Mouse (Mus musculus): ENCODE measurements around the gene Scn1b. TPM values are rescaled to one million over a fixed set of nuclear protein-coding genes. Genes with fewer than 3 reads are reported as not detected.

The Scn1b gene
- polyA plus RNA-seq (2016; fragmentation: Nextera tagmentation; extraction: Ambion mirVana), result 0.25 and 0.55 TPM in 2 replicates

DNA sequence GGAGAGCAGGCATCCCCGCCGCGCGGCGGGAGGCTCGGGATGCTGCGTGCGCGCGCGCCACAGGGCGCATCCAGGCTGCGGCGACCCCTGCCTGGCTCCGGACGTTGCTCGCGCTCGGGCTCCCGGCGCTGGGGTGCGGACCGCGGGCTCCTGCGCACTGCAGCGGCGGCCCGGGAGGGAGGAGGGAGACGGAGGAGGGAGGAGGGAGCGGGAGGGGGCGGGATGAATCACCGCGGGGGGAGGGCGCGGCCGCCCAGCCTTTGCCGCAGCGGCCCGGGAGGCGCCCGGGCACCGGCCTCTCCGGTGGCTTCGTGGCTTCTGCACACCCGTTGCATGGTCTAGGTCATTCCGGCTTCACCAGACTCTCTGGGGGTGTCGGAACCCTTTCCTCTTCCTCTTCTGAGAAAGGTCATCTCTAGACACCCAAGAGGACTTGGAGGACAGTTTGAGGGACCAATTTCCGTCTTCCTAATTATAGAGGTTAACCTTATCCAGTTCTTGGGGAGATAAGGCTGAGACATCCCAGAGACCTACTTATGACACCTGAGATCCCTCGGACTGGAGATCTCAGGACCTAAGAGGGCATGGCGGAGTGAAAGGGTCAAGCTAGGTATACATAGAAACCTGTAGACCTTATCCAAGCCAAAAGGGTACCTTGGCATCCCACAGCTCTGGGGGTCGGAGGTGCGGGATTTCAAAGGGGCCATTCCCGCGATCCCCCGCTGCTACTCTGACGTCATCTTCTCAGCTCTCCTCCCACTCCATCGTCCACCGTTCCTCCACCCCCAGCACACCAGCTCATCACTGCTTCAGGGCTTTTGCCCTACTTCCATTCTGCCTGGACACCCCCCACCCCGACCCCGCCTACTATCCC, at the start of gene Scn1b:
TSS of gene Scn1b (minus strand) at position 153 of the 874 bp plus-strand sequence.
- Histone ChIP-seq H3K4me3 (peak within 1 kb of the TSS; percentile 62), H3K27ac (peak within 1 kb of the TSS; percentile 58; the same call in 1 of the 2 replicates), H3K9me3 (no peaks in the 10 kb centered on the region), H3K36me3 (replicated peaks) (peaks cover 41% of the 10 kb centered on the region), H3K27me3 (ENCODE audit: poor library complexity, severe bottlenecking) (peaks cover 55% of the 10 kb centered on the region), H3K4me1 (peaks cover 17% of the 10 kb centered on the region)
- 1% methylated on average over 52 of the region's 60 CpGs for WGBS
- no peak for DNase-seq (ENCODE audit: extremely low spot score, low spot score)

DNA sequence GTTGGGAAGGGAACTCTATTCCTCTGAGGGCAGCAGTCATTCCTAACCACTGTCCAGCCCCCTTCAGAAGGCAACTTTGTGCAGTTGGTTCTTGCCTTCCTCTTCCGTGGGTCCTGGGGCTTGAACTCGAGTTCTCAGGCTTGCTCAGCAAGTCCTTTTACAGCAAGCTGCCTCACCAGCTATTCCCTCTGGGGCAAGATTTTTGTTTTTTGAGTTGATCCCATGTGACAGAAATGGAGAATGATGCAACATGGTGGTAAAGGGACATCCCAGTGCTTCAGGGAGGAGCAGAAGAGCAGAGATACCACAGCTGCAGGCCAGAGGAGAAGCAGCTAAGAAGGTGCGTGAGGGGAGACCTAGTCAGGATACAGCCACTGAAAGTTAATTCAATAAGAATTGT, 48.3 kb upstream of the Scn1b start:
- Histone ChIP-seq H3K4me3 (no peak overlapping the region), H3K27ac (no peak overlapping the region), H3K36me3 (replicated peaks) (no peaks in the 10 kb centered on the region), H3K9me3 (no peaks in the 10 kb centered on the region), H3K4me1 (no peaks in the 10 kb centered on the region), H3K27me3 (ENCODE audit: poor library complexity, severe bottlenecking) (0 out of 2 replicates have a peak, but pooled peaks cover 5% of the 10 kb centered on the region)
- DNase-seq (ENCODE audit: extremely low spot score, low spot score), result no peak
- WGBS, result 83% methylated on average over 3 of the region's 3 CpGs

DNA sequence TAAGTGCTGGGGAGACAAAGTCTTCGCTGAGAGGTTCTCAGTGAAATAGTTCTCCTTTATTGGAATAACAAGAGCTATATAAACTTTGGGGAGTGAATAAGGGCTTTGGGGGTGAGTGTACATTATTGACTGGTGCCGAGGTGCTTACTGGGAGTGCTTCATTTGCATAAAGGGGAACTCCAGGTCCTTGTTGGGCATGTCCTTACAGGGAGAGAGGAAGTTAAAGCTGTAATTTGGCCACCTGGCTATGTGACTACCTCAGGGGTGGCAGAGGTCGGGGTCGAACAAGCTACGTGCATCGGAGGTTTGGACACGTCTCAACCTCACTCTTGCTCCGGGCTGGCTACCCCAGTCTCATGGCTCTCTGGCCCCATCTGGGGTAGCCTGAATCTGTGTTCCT, 47.7 kb upstream of the Scn1b start:
- Histone ChIP-seq H3K27me3 (ENCODE audit: poor library complexity, severe bottlenecking) (0 out of 2 replicates have a peak, but pooled peaks cover 5% of the 10 kb centered on the region), H3K4me1 (no peaks in the 10 kb centered on the region), H3K4me3 (no peak overlapping the region), H3K9me3 (no peaks in the 10 kb centered on the region), H3K27ac (no peak overlapping the region), H3K36me3 (replicated peaks) (no peaks in the 10 kb centered on the region)
- DNase-seq (ENCODE audit: extremely low spot score, low spot score), result no peak
- WGBS, result 87% methylated on average over 8 of the region's 8 CpGs

DNA sequence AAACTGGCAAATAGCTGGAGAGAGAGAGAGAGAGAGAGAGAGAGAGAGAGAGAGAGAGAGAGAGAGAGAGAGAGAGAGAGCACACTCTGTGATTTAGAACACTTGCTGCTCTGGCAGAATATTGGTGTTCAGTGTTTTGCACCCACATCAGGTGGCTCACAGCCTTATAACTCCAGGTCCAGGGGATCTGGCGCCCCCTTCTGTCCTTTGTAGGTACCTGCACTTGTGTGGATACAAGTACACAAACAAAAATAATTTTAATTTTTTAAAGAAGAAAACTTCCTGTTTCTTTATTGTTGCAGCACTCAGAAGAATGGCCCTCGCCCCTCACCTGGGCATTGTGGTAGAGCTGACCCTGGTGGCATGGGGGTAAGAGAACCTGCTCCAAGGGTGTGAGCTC, 45.4 kb upstream of the Scn1b start:
- H3K4me3 ChIP-seq, result no peak overlapping the region
- no peak overlapping the region for H3K27ac ChIP-seq
- no peaks in the 10 kb centered on the region for H3K36me3 ChIP-seq (replicated peaks)
- H3K27me3 ChIP-seq (ENCODE audit: poor library complexity, severe bottlenecking), result no peaks in the 10 kb centered on the region
- no peaks in the 10 kb centered on the region for H3K4me1 ChIP-seq
- no peaks in the 10 kb centered on the region for H3K9me3 ChIP-seq
- no peak for DNase-seq (ENCODE audit: extremely low spot score, low spot score)
- WGBS, result 21% methylated on average over 2 of the region's 2 CpGs

DNA sequence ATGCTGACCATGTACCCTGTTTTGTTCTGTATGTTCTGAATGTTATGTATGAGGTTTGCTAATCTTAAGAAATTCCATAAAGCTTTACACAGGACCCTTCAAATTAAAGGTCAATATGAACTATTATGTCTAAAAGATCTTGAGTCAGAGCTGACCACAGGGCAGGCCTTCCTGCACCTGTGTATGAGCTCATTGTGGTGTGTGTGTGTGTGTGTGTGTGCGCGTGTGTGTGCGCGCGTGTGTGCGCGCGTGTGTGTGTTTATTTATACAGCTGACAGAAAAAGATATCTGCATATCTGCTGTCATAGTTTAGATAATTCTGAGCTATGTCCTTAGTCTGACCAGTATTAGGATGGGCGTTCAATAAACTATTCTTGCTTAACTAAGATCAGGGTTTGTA, 43.7 kb upstream of the Scn1b start:
- H3K36me3 ChIP-seq (replicated peaks), result no peaks in the 10 kb centered on the region
- WGBS, result 96% methylated on average over 9 of the region's 9 CpGs
- no peaks in the 10 kb centered on the region for H3K27me3 ChIP-seq (ENCODE audit: poor library complexity, severe bottlenecking)
- peaks cover 7% of the 10 kb centered on the region; the same call in 1 of the 2 replicates for H3K9me3 ChIP-seq
- no peak overlapping the region for H3K27ac ChIP-seq
- no peak overlapping the region for H3K4me3 ChIP-seq
- no peaks in the 10 kb centered on the region for H3K4me1 ChIP-seq
- DNase-seq (ENCODE audit: extremely low spot score, low spot score), result no peak

DNA sequence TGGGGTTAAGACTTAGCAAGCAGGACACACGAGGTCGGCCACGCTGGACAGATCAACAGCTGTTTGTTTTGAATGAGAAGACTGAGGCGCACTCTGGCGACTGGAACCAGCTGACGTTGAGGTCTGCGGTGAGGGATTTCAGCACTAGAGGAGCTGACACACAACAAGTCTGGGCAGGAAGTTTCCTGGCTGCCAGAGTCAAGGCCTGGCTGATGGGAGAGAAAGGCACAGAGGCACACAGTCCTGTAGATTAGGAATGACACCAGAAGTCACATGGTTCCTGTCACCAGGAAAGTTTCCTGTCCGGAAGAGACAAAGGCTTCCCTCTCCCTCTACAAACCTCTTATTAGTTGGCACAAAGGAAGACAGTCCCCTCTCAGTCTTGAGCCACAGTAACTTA, 41.6 kb upstream of the Scn1b start:
- no peaks in the 10 kb centered on the region for H3K4me1 ChIP-seq
- no peak for DNase-seq (ENCODE audit: extremely low spot score, low spot score)
- no peaks in the 10 kb centered on the region for H3K36me3 ChIP-seq (replicated peaks)
- H3K27me3 ChIP-seq (ENCODE audit: poor library complexity, severe bottlenecking), result no peaks in the 10 kb centered on the region
- H3K27ac ChIP-seq, result no peak overlapping the region
- WGBS, result 75% methylated on average over 8 of the region's 8 CpGs
- no peak overlapping the region for H3K4me3 ChIP-seq
- H3K9me3 ChIP-seq, result peaks cover 7% of the 10 kb centered on the region; the same call in 1 of the 2 replicates

DNA sequence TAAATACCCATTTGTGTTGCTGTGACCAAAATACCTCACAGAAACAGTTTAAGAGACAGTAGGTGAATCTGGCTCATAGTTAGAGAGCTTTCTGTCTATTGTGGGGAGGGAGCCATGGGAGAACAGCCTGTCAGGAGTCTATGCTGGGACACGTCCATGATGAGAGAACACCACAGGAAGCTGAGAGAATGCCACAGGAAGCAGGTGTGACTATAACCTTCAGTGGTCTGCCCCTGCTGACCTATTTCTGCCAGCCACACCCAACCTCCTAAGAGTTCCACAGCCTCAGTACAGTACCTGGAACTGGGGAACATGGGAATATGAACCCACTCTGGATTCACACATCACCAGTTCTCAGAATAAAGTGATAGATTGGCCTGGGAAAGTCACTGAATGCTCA, 37.9 kb upstream of the Scn1b start:
- H3K27ac ChIP-seq, result no peak overlapping the region
- H3K36me3 ChIP-seq (replicated peaks), result no peaks in the 10 kb centered on the region
- WGBS, result 76% methylated on average over 1 of the region's 1 CpGs
- H3K4me1 ChIP-seq, result no peaks in the 10 kb centered on the region
- peaks cover 7% of the 10 kb centered on the region; the same call in 1 of the 2 replicates for H3K9me3 ChIP-seq
- no peaks in the 10 kb centered on the region for H3K27me3 ChIP-seq (ENCODE audit: poor library complexity, severe bottlenecking)
- H3K4me3 ChIP-seq, result no peak overlapping the region
- DNase-seq (ENCODE audit: extremely low spot score, low spot score), result no peak

DNA sequence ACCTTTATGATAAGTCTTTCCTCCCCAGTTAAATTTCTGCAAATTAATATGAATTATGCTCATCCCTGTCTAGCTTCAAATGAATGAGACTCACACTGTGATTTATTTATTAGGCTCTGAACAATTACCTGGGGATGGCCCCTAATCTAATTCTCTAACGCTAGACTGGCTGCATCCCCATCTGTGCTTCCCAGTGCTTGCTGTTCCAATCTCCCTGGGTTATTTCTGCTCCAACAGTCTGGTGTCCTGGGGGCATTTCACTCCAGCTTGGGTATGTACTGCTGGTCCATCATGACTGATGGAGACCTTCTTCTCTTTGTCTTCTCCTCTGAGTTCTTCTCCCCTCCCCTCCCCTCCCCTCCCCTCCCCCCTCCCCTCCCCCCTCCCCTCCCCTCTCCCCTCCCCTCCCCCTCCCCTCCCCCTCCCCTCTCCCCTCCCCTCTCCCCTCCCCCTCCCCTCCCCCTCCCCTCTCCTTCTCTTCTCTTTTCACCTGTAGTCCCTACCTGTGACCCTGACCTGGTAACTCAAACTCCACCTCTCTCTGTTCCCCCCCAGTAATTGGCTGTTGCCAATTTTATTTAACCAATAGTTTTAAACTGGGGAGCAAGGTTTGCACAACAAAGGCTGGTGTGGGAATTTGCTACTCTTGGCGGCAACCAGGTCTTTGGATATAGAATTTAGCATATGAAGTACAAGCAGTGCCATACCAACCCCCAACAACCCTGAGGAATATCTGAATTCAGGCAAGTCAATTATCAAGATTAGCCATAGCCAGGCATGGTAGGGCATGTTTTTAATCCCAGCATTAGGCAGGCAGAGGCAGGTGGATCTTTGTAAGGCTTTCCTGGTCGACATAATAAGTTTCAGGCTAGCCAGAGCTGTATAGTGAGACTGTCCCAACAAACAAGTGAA, 37.1 kb upstream of the Scn1b start:
- Histone ChIP-seq H3K4me1 (no peaks in the 10 kb centered on the region), H3K27ac (no peak overlapping the region), H3K27me3 (ENCODE audit: poor library complexity, severe bottlenecking) (no peaks in the 10 kb centered on the region), H3K4me3 (no peak overlapping the region), H3K9me3 (peaks cover 7% of the 10 kb centered on the region; the same call in 1 of the 2 replicates), H3K36me3 (replicated peaks) (no peaks in the 10 kb centered on the region)
- 72% methylated on average over 3 of the region's 3 CpGs for WGBS
- DNase-seq (ENCODE audit: extremely low spot score, low spot score), result no peak

DNA sequence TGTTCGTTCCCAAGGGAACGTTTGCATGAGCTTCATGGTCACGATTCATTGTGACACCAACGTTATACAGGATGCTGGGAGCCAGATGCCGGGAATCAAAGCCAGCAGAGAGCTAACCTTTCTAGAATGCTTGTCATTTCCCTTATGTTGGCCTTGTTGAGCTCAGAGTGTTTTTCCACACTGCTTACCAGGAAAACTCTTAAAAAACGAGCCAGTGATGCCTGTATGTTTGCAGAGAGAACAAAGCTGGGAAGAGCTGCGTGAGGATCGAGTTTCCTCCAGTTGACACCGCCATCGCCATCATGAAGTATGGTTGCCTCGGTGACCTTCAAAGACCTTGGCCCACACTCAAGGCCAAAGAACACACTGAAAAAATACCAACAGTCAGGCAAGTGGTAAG, 35.5 kb upstream of the Scn1b start:
- Histone ChIP-seq H3K27ac (no peak overlapping the region), H3K27me3 (ENCODE audit: poor library complexity, severe bottlenecking) (no peaks in the 10 kb centered on the region), H3K36me3 (replicated peaks) (no peaks in the 10 kb centered on the region), H3K4me3 (no peak overlapping the region), H3K4me1 (no peaks in the 10 kb centered on the region), H3K9me3 (peaks cover 7% of the 10 kb centered on the region; the same call in 1 of the 2 replicates)
- 83% methylated on average over 11 of the region's 11 CpGs for WGBS
- DNase-seq (ENCODE audit: extremely low spot score, low spot score), result no peak

DNA sequence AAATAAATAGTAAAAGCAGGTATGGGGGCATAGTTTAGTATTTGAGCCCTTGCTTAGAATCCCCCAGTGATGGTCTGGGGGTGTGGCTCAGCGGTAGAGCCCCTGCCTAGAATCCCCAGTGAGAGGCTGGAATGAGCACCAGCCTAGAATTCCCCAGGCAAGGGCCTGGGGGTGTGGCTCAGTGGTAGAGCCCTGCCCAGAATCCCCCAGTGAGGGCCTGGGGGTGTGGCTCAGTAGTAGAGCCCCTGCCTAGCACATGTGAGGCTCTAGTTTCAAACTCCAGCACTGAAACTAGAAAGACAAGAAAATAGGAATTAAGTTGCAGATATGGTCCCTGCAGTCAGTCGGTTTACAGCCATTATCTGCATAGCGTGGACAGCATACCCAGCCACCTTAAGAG, 35.0 kb upstream of the Scn1b start:
- Histone ChIP-seq H3K9me3 (peaks cover 7% of the 10 kb centered on the region; the same call in 1 of the 2 replicates), H3K4me1 (no peaks in the 10 kb centered on the region), H3K27me3 (ENCODE audit: poor library complexity, severe bottlenecking) (no peaks in the 10 kb centered on the region), H3K36me3 (replicated peaks) (no peaks in the 10 kb centered on the region), H3K27ac (no peak overlapping the region), H3K4me3 (no peak overlapping the region)
- DNase-seq (ENCODE audit: extremely low spot score, low spot score), result no peak
- WGBS, result 64% methylated on average over 3 of the region's 3 CpGs

DNA sequence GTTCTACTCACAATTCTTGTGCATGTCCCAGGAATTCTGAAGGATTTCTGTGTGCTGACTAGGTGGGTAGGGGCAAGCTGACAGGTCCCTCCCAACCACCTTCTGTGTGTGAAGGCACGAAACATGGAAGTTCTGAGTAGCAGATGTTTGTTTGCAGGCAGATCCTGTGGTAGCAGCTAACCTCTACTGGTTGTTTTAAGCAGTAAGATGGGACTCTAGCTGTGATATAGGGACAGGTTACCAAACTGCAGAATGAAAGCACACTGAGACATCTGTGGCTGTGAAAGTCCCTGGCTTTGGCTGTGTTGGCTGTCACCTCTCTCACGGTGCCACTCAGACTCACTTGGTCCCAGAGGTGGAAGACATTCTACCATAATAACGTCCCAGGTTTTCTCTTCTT, 34.4 kb upstream of the Scn1b start:
- WGBS, result 85% methylated on average over 3 of the region's 3 CpGs
- Histone ChIP-seq H3K27ac (no peak overlapping the region), H3K4me1 (peaks cover 3% of the 10 kb centered on the region), H3K36me3 (replicated peaks) (no peaks in the 10 kb centered on the region), H3K4me3 (no peak overlapping the region), H3K27me3 (ENCODE audit: poor library complexity, severe bottlenecking) (no peaks in the 10 kb centered on the region), H3K9me3 (peaks cover 7% of the 10 kb centered on the region; the same call in 1 of the 2 replicates)
- DNase-seq (ENCODE audit: extremely low spot score, low spot score), result no peak

DNA sequence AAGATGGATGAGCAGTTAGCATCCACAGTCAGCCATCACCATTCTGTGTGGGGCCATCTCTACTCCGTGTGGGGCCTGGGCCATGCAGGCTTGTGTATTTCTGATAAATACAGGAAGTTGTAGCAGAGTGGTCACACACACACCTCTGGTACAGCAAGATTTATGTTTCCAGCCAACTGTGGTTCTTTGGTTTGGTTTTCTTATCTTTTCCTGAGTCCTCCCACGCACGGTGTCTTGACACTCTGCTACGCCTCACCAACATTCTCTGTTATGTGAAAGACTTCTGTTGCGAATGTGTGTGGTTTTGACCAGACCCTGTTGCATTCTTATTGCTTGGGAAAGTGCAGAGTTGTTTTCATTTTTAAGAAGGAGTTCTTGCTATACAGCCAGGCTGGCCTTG, 34.0 kb upstream of the Scn1b start:
- no peaks in the 10 kb centered on the region for H3K27me3 ChIP-seq (ENCODE audit: poor library complexity, severe bottlenecking)
- no peak for DNase-seq (ENCODE audit: extremely low spot score, low spot score)
- 91% methylated on average over 5 of the region's 5 CpGs for WGBS
- peaks cover 8% of the 10 kb centered on the region for H3K4me1 ChIP-seq
- H3K4me3 ChIP-seq, result no peak overlapping the region
- H3K9me3 ChIP-seq, result peaks cover 2% of the 10 kb centered on the region; the same call in 1 of the 2 replicates
- H3K27ac ChIP-seq, result no peak overlapping the region
- H3K36me3 ChIP-seq (replicated peaks), result no peaks in the 10 kb centered on the region

Data from forebrain, embryonic 10.5 days (tissue).